Mouse (Mus musculus) heart, embryonic 15.5 days (tissue): ENCODE measurements around the gene Gm49398. TPM values are rescaled to one million over a fixed set of nuclear protein-coding genes. Genes with fewer than 3 reads are reported as not detected.

Experiments
- ATAC-seq: fragments of 200-750 bp; cut with Nextera tagmentation; replicated peaks from 2 replicates; pipeline ENCODE4 v1.8.0; 2017; ENCODE audit warnings: low read depth, moderate TSS enrichment; ENCODE audit not compliant: insufficient number of reproducible peaks, insufficient read depth, low FRiP score
- H3K27ac ChIP-seq: fragments of 300-500 bp; sonication (generic); 2 replicates; pipeline ENCODE4 v1.5.1; 2015; ENCODE audit warnings: mild to moderate bottlenecking, inconsistent platforms
- H3K27me3 ChIP-seq: fragments of 300-500 bp; sonication (generic); 2 replicates; pipeline ENCODE4 v1.6.1; 2015; ENCODE audit warnings: inconsistent platforms
- H3K36me3 ChIP-seq: fragments of 300-500 bp; sonication (generic); 2 replicates; pipeline ENCODE4 v1.6.1; 2015; ENCODE audit warnings: mild to moderate bottlenecking, inconsistent platforms
- H3K4me1 ChIP-seq: fragments of 300-500 bp; sonication (generic); replicated peaks from 2 replicates; pipeline ENCODE4 v1.6.1; 2015; ENCODE audit warnings: inconsistent platforms
- H3K4me2 ChIP-seq: fragments of 300-500 bp; sonication (generic); 2 replicates; pipeline ENCODE4 v1.6.1; 2015; ENCODE audit warnings: inconsistent platforms, mild to moderate bottlenecking, moderate library complexity
- H3K4me3 ChIP-seq: fragments of 300-500 bp; sonication (generic); 2 replicates; pipeline ENCODE4 v1.5.1; 2015; ENCODE audit warnings: mild to moderate bottlenecking, inconsistent platforms
- H3K9ac ChIP-seq: fragments of 300-500 bp; sonication (generic); 2 replicates; pipeline ENCODE4 v1.6.1; 2015; ENCODE audit warnings: mild to moderate bottlenecking, inconsistent platforms
- H3K9me3 ChIP-seq: fragments of 300-500 bp; sonication (generic); replicated peaks from 2 replicates; pipeline ENCODE4 v1.6.1; 2016; ENCODE audit warnings: inconsistent platforms
- WGBS: fragments of 180-500 bp; shearing (Covaris S2); methylation state at CpG from one replicate; pipeline ENCODE4 v1.1.7; 2015; ENCODE audit warnings: mixed read lengths; 5-methylcytosine and 5-hydroxymethylcytosine counted together
- microRNA-seq: library from miRNA; unstranded; fragments of <30 nt; microRNA quantifications from one replicate; pipeline ENCODE4, GENCODE M21; 2016
- polyA plus RNA-seq: library from polyadenylated mRNA; unstranded; fragments of >200 nt; fragmentation: Nextera tagmentation; extraction: Ambion mirVana; gene quantifications from 2 replicates; pipeline ENCODE4 v1.2.1, GENCODE M21; 2015

Gene Gm49398
- polyA plus RNA-seq = not detected in 2 replicates

- no peaks in the 10 kb centered on the region for H3K9me3 ChIP-seq
- 84% methylated on average over 2 of the region's 2 CpGs for WGBS
- H3K27ac ChIP-seq = no peak within 1 kb of the TSS
- H3K9ac ChIP-seq = no peak within 1 kb of the TSS
- no peaks in the 10 kb centered on the region for H3K27me3 ChIP-seq
- H3K4me1 ChIP-seq = no peaks in the 10 kb centered on the region
- H3K4me3 ChIP-seq = no peak within 1 kb of the TSS
- no peaks in the 10 kb centered on the region for H3K36me3 ChIP-seq
- ATAC-seq = no peak
- H3K4me2 ChIP-seq = no peak within 1 kb of the TSS
Observed at GRCm38 (mm10) chr13:61288739-61289138, at the start of gene Gm49398. Gm49398 (minus strand) TSS chr13:61288839.

- Histone ChIP-seq H3K36me3 (no peaks in the 10 kb centered on the region), H3K27me3 (no peaks in the 10 kb centered on the region), H3K9ac (no peak within 1 kb of the TSS), H3K4me2 (no peak within 1 kb of the TSS), H3K4me1 (no peaks in the 10 kb centered on the region), H3K9me3 (peaks cover 4% of the 10 kb centered on the region; the same call in 1 of the 2 replicates), H3K4me3 (no peak within 1 kb of the TSS), H3K27ac (no peak within 1 kb of the TSS)
- 69% methylated on average over 2 of the region's 2 CpGs for WGBS
- no peak for ATAC-seq
Observed at GRCm38 (mm10) chr13:61255258-61255657, 33.4 kb downstream of the Gm49398 start, which contains the start of gene Cts8. Cts8 (minus strand) TSS chr13:61255358.

- Histone ChIP-seq H3K27ac (no peak overlapping the region), H3K4me3 (no peak overlapping the region), H3K4me1 (no peaks in the 10 kb centered on the region), H3K9me3 (no peaks in the 10 kb centered on the region), H3K4me2 (no peak overlapping the region), H3K36me3 (no peaks in the 10 kb centered on the region), H3K9ac (no peak overlapping the region), H3K27me3 (no peaks in the 10 kb centered on the region)
- WGBS = 54% methylated on average over 13 of the region's 13 CpGs
- ATAC-seq = no peak
Observed at GRCm38 (mm10) chr13:61241076-61241947, 47.3 kb downstream of the Gm49398 start.

DNA sequence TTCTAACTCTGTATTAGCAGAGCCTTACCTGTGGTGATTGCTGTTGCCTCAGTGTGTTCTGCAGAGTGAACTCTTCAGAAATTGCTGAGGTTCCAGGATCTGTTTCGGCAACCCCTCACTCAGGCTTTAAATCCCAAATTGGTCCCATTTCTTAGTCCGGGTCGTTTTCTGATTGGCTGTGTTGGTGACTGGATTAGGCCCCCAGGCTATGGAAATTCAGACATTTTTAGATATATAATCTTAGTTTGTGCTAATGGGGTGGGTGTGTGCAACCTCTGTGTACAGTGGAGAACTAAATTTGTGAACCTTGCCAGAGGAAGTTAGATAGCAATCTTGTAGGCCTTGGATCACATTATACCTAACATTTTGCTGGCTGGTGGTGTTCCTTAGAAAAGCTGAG is 85.3 kb downstream of the Gm49398 start, which contains the start of gene Cts6:
Gene Cts6, minus strand, starts transcription at position 101 of the 400 bp plus-strand sequence.
- ATAC-seq = no peak
- no peaks in the 10 kb centered on the region for H3K36me3 ChIP-seq
- H3K4me1 ChIP-seq = no peaks in the 10 kb centered on the region
- no peak within 1 kb of the TSS for H3K4me3 ChIP-seq
- H3K4me2 ChIP-seq = no peak within 1 kb of the TSS
- H3K9ac ChIP-seq = no peak within 1 kb of the TSS
- 0 out of 2 replicates have a peak, but pooled peaks cover 7% of the 10 kb centered on the region for H3K9me3 ChIP-seq
- WGBS = 78% methylated on average over 3 of the region's 3 CpGs
- no peaks in the 10 kb centered on the region for H3K27me3 ChIP-seq
- no peak within 1 kb of the TSS for H3K27ac ChIP-seq

Small RNA genes within 50 kb of the gene (microRNA-seq; reads per million reads assigned to microRNA genes)
- gene Gm27704 = not detected

Other genes with a start within 250 kb of the Gm49398 start
- gene Ctsq, start 248.2 kb downstream of the Gm49398 start, polyA plus RNA-seq = not detected in 2 replicates
- not detected in 2 replicates for gene Ctsr, start 124.6 kb downstream of the Gm49398 start, polyA plus RNA-seq
- not detected in 2 replicates for gene Cts6, start 85.4 kb downstream of the Gm49398 start, polyA plus RNA-seq
- gene Cts8, start 33.5 kb downstream of the Gm49398 start, polyA plus RNA-seq = not detected in 2 replicates
- not detected in 2 replicates for gene Cts7, start 69.4 kb upstream of the Gm49398 start, polyA plus RNA-seq